Mouse (Mus musculus) CD8-positive naive resting alpha-beta T cell, adult 57 days (primary cell): Measurements from ENCODE around the gene Itih5. TPM values are rescaled to one million over a fixed set of nuclear protein-coding genes. Genes with fewer than 3 reads are reported as not detected.

Experiments used
- total RNA-seq: library from RNA; stranded (reverse); gene quantifications from one replicate; pipeline ENCODE4 v1.2.4, GENCODE M21; 2023

Itih5 gene
- total RNA-seq: 0.46 TPM

DNA sequence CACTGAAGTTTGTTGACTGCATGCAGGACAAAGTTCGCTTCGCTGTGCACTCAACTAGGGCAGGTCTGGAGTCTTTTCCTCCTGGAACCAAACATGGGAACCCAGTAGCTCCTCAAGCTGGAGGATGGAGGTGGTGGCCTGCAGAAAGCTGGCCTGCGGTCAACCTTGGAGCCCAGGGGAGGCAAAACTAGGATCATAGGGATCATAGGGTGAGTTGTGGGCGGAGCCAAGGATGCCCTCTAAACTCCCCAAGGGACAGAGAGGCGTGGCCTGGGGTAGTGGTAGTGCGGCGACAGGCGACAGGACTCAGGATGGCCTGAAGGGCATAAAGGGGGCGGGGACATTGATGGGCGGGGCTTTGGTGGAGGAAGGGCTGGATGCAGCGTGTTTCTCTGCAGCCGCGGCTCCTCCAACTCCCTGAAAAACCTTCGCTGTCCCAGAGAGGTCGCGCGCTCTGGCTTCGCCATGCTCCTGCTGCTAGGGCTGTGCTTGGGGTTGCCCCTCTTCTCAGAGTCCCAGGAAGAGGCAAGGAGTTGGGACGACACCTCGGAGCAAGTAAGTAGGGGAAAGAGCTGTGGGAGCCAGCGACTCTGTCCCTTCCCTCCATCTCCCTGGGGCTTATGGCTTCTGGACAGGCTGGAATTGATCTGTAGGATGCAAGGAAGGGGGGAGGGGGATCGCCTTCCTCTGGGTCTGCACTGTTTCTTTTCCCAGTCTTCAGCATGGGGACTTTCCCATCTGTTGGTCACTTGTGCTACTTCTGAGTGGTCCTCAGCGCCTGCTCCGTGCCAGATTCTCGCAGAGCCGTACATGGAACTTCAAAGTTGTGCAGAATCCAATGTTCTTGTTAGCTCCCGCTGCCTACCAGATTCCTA lies at the start of gene Itih5:
Gene Itih5 (plus strand): TSS at position 371 of the 875 bp plus-strand sequence.

DNA sequence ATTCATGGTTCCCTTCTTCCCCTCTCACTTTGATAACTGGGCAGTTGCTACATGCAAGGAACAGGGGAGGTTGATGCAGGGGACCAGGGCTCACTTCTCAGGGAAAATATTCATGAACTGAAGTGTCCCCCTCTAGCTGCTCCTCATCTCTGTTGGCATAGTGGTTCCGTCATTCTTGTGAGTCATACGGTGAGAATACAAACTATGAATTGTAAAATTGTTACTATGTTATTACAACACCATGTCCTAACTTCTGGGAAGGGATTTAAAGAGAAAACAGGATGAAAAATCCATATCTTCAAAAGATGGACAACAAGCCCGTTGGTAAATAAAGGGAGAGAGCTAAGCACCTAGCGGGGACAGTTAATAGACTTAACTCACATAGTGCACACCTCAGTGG lies 22.1 kb upstream of the Itih5 start, which contains the start of gene Itih2:
Gene Itih2 (minus strand): TSS at position 101 of the 400 bp plus-strand sequence.

Other genes starting within 250 kb of the Itih5 start
- gene Taf3, start 105.0 kb upstream of the Itih5 start, total RNA-seq: 27.5 TPM
- gene Atp5c1, start 73.1 kb upstream of the Itih5 start, total RNA-seq: 129 TPM
- 24.3 TPM for gene Kin, start 73.0 kb upstream of the Itih5 start, total RNA-seq
- gene Itih2, start 22.2 kb upstream of the Itih5 start, total RNA-seq: not detected
- 6.4 TPM for gene Sfmbt2, start 216.9 kb downstream of the Itih5 start, total RNA-seq